Mouse (Mus musculus): ENCODE measurements around the gene Trhde. TPM values are rescaled to one million over a fixed set of nuclear protein-coding genes. Genes with fewer than 3 reads are reported as not detected.
A peak's percentile ranks its signal among the peaks of the same experiment; 100 is the strongest.

Trhde gene
- 0.07 TPM in 1 of 2 replicates, not detected in the other for polyA plus RNA-seq (2015; fragmentation: Nextera tagmentation; extraction: Ambion mirVana)

GRCm38 (mm10) chr10:114802161-114802651, at the start of gene Trhde:
Gene Trhde, minus strand, starts transcription at chr10:114802307.
- Histone ChIP-seq H3K36me3 (ENCODE audit: control insufficient read depth, insufficient read depth) (no peaks in the 10 kb centered on the region), H3K4me3 (ENCODE audit: low read length) (peak within 1 kb of the TSS; percentile 58), H3K4me2 (ENCODE audit: low read depth, low read length) (peak within 1 kb of the TSS; percentile 92), H3K27me3 (ENCODE audit: control insufficient read depth, insufficient read depth, low read length) (peaks cover 47% of the 10 kb centered on the region), H3K27ac (ENCODE audit: low read length) (no peak within 1 kb of the TSS), H3K9ac (ENCODE audit: low read length) (peak within 1 kb of the TSS; percentile 49; the same call in 1 of the 2 replicates), H3K4me1 (ENCODE audit: control insufficient read depth, insufficient read depth, low read length) (peaks cover 8% of the 10 kb centered on the region), H3K9me3 (replicated peaks; ENCODE audit: control insufficient read depth, low read length) (no peaks in the 10 kb centered on the region)
- no peak for ATAC-seq (replicated peaks; ENCODE audit: extremely low read depth, insufficient read depth, low FRiP score)
- WGBS = under 1% methylated on average over 30 of the region's 30 CpGs

GRCm38 (mm10) chr10:114841966-114842365, 39.9 kb upstream of the Trhde start:
- H3K4me2 ChIP-seq (ENCODE audit: low read depth, low read length) = no peak overlapping the region
- no peak overlapping the region for H3K9ac ChIP-seq (ENCODE audit: low read length)
- no peaks in the 10 kb centered on the region for H3K9me3 ChIP-seq (replicated peaks; ENCODE audit: control insufficient read depth, low read length)
- H3K27ac ChIP-seq (ENCODE audit: low read length) = no peak overlapping the region
- H3K4me3 ChIP-seq (ENCODE audit: low read length) = no peak overlapping the region
- no peaks in the 10 kb centered on the region for H3K36me3 ChIP-seq (ENCODE audit: control insufficient read depth, insufficient read depth)
- no peaks in the 10 kb centered on the region for H3K27me3 ChIP-seq (ENCODE audit: control insufficient read depth, insufficient read depth, low read length)
- no peaks in the 10 kb centered on the region for H3K4me1 ChIP-seq (ENCODE audit: control insufficient read depth, insufficient read depth, low read length)
- 76% methylated on average over 12 of the region's 12 CpGs for WGBS
- no peak for ATAC-seq (replicated peaks; ENCODE audit: extremely low read depth, insufficient read depth, low FRiP score)

DNA sequence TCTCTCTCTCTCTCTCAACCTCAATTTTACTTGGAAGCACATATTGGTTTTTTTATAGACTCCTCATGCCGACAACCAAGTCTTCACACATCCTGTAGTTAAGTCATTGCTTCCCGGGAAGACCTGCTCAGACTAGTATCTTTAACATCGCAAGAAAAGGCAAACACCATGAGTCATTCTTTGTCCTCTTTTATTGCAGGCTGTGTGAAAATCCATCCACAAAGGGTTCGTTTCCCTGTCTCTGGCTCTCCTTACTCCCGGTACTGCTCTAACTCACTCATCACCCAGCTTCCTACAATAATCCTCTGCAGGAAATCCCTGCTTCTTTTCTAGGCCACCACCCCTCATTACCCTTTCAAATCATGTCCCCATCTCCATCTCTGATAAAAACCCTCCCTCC, 39.3 kb upstream of the Trhde start:
- H3K27me3 ChIP-seq (ENCODE audit: control insufficient read depth, insufficient read depth, low read length) = no peaks in the 10 kb centered on the region
- no peaks in the 10 kb centered on the region for H3K9me3 ChIP-seq (replicated peaks; ENCODE audit: control insufficient read depth, low read length)
- no peak overlapping the region for H3K9ac ChIP-seq (ENCODE audit: low read length)
- H3K4me1 ChIP-seq (ENCODE audit: control insufficient read depth, insufficient read depth, low read length) = no peaks in the 10 kb centered on the region
- no peak for ATAC-seq (replicated peaks; ENCODE audit: extremely low read depth, insufficient read depth, low FRiP score)
- H3K4me3 ChIP-seq (ENCODE audit: low read length) = no peak overlapping the region
- no peak overlapping the region for H3K27ac ChIP-seq (ENCODE audit: low read length)
- no peaks in the 10 kb centered on the region for H3K36me3 ChIP-seq (ENCODE audit: control insufficient read depth, insufficient read depth)
- no peak overlapping the region for H3K4me2 ChIP-seq (ENCODE audit: low read depth, low read length)
- WGBS = 41% methylated on average over 5 of the region's 5 CpGs

- no peak for ATAC-seq (replicated peaks; ENCODE audit: extremely low read depth, insufficient read depth, low FRiP score)
- Histone ChIP-seq H3K4me2 (ENCODE audit: low read depth, low read length) (no peak overlapping the region), H3K27me3 (ENCODE audit: control insufficient read depth, insufficient read depth, low read length) (no peaks in the 10 kb centered on the region), H3K36me3 (ENCODE audit: control insufficient read depth, insufficient read depth) (no peaks in the 10 kb centered on the region), H3K9me3 (replicated peaks; ENCODE audit: control insufficient read depth, low read length) (no peaks in the 10 kb centered on the region), H3K4me3 (ENCODE audit: low read length) (no peak overlapping the region), H3K27ac (ENCODE audit: low read length) (no peak overlapping the region), H3K4me1 (ENCODE audit: control insufficient read depth, insufficient read depth, low read length) (no peaks in the 10 kb centered on the region), H3K9ac (ENCODE audit: low read length) (no peak overlapping the region)
- WGBS = 52% methylated on average over 7 of the region's 7 CpGs
Measured at GRCm38 (mm10) chr10:114831313-114831712, 29.2 kb upstream of the Trhde start.

GRCm38 (mm10) chr10:114808799-114809198, 6.7 kb upstream of the Trhde start:
- Histone ChIP-seq H3K36me3 (ENCODE audit: control insufficient read depth, insufficient read depth) (no peaks in the 10 kb centered on the region), H3K9me3 (replicated peaks; ENCODE audit: control insufficient read depth, low read length) (no peaks in the 10 kb centered on the region), H3K4me3 (ENCODE audit: low read length) (no peak overlapping the region), H3K27me3 (ENCODE audit: control insufficient read depth, insufficient read depth, low read length) (peaks cover 2% of the 10 kb centered on the region), H3K4me2 (ENCODE audit: low read depth, low read length) (no peak overlapping the region), H3K9ac (ENCODE audit: low read length) (no peak overlapping the region), H3K27ac (ENCODE audit: low read length) (no peak overlapping the region), H3K4me1 (ENCODE audit: control insufficient read depth, insufficient read depth, low read length) (no peaks in the 10 kb centered on the region)
- 37% methylated on average over 3 of the region's 3 CpGs for WGBS
- ATAC-seq (replicated peaks; ENCODE audit: extremely low read depth, insufficient read depth, low FRiP score) = no peak

GRCm38 (mm10) chr10:114805884-114806283, 3.8 kb upstream of the Trhde start:
- Histone ChIP-seq H3K4me1 (ENCODE audit: control insufficient read depth, insufficient read depth, low read length) (peaks cover 6% of the 10 kb centered on the region), H3K27ac (ENCODE audit: low read length) (no peak overlapping the region), H3K27me3 (ENCODE audit: control insufficient read depth, insufficient read depth, low read length) (peaks cover 29% of the 10 kb centered on the region), H3K9me3 (replicated peaks; ENCODE audit: control insufficient read depth, low read length) (no peaks in the 10 kb centered on the region), H3K9ac (ENCODE audit: low read length) (no peak overlapping the region), H3K4me2 (ENCODE audit: low read depth, low read length) (no peak overlapping the region), H3K4me3 (ENCODE audit: low read length) (no peak overlapping the region), H3K36me3 (ENCODE audit: control insufficient read depth, insufficient read depth) (no peaks in the 10 kb centered on the region)
- ATAC-seq (replicated peaks; ENCODE audit: extremely low read depth, insufficient read depth, low FRiP score) = no peak
- 43% methylated on average over 3 of the region's 3 CpGs for WGBS

- no peak overlapping the region for H3K27ac ChIP-seq (ENCODE audit: low read length)
- peak overlapping the region; percentile 49; the same call in 1 of the 2 replicates for H3K9ac ChIP-seq (ENCODE audit: low read length)
- H3K27me3 ChIP-seq (ENCODE audit: control insufficient read depth, insufficient read depth, low read length) = peaks cover 47% of the 10 kb centered on the region
- no peaks in the 10 kb centered on the region for H3K36me3 ChIP-seq (ENCODE audit: control insufficient read depth, insufficient read depth)
- H3K4me2 ChIP-seq (ENCODE audit: low read depth, low read length) = peak overlapping the region; percentile 92
- no peaks in the 10 kb centered on the region for H3K9me3 ChIP-seq (replicated peaks; ENCODE audit: control insufficient read depth, low read length)
- peak overlapping the region; percentile 58 for H3K4me3 ChIP-seq (ENCODE audit: low read length)
- WGBS = under 1% methylated on average over 66 of the region's 66 CpGs
- H3K4me1 ChIP-seq (ENCODE audit: control insufficient read depth, insufficient read depth, low read length) = peaks cover 8% of the 10 kb centered on the region
- peak; percentile 37; the same call in 1 of the 2 replicates for ATAC-seq (replicated peaks; ENCODE audit: extremely low read depth, insufficient read depth, low FRiP score)
Measured at GRCm38 (mm10) chr10:114801457-114802160, 498 bp downstream of the Trhde start.

DNA sequence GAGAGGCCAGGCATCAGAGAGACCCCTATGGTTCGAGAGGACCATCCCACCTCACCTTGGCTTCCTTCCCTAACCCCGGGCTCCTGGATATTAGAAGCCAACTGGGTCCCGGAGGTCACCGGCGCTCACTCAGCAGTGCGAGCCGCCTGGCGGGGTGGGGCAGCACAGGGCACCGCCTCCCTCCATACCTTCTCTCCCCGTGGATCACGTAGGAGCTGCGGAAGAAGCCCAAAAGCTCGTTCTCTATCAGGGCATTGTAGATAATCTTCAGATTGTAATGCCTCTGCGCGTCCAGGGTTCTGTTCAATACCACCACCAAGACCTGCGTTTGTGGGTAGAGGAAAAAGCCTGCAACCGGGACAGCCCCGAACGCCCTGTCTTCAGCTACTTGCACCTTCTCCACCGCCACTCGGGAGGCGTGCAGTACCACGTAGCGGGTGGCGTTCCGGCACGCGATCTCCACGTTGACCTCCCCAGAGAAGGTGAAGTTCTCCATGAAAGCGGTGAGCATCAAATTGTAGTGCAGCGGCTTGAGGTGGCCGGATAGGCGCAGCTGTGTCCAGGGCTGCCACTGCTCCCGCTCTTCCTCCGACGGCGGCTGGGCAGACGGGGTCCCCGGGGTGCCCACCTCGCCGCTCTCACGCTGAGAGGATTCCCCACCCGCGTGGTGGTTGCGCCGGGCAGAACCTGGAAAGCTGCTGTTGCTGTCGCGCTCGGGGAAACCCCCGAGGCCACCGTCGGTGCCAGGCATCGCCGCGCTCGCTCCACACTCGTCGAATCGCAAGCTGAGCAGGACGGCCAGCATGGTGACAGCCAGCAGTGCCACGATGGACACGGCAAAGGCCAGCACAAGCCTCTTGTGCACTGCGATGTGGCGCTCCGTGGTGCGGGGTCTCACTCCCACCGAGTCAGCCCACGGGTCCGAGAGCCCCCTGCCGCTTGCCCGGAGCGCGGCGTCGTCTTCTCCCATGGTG, 1.5 kb downstream of the Trhde start:
- 8% methylated on average over 74 of the region's 75 CpGs for WGBS
- Histone ChIP-seq H3K4me1 (ENCODE audit: control insufficient read depth, insufficient read depth, low read length) (peaks cover 8% of the 10 kb centered on the region), H3K36me3 (ENCODE audit: control insufficient read depth, insufficient read depth) (no peaks in the 10 kb centered on the region), H3K9me3 (replicated peaks; ENCODE audit: control insufficient read depth, low read length) (no peaks in the 10 kb centered on the region), H3K4me2 (ENCODE audit: low read depth, low read length) (peak overlapping the region; percentile 92), H3K27me3 (ENCODE audit: control insufficient read depth, insufficient read depth, low read length) (peaks cover 47% of the 10 kb centered on the region), H3K9ac (ENCODE audit: low read length) (no peak overlapping the region), H3K4me3 (ENCODE audit: low read length) (peak overlapping the region; percentile 58), H3K27ac (ENCODE audit: low read length) (no peak overlapping the region)
- ATAC-seq (replicated peaks; ENCODE audit: extremely low read depth, insufficient read depth, low FRiP score) = no peak

Measured in heart, embryonic 16.5 days (tissue).